Mouse (Mus musculus) ES-Bruce4 (cell line): ENCODE data around the gene Olfr1414.

Experiments
- CTCF ChIP-seq: IDR thresholded peaks from one replicate; pipeline ENCODE4 v1.8.1; 2011; ENCODE audit warnings: low read depth, low read length
- EP300 ChIP-seq: IDR thresholded peaks from 2 replicates; pipeline ENCODE4 v1.6.1; 2011; ENCODE audit warnings: low read depth, low read length; ENCODE audit not compliant: insufficient read depth
- POLR2A ChIP-seq: IDR thresholded peaks from one replicate; pipeline ENCODE4 v1.8.1; 2011; ENCODE audit warnings: low read length; ENCODE audit not compliant: insufficient read depth

GRCm38 (mm10) chr1:92519046-92519445, 585 bp upstream of the Olfr1414 start:
- TF ChIP-seq EP300 (no peak), POLR2A (no peak), CTCF (no peak)
